ENCODE assay signal across 8 mouse cellular contexts in genomic region chr13:102537424-102538242, GRCm38 (mm10).
DNase-seq lines count a peak whose midpoint lies in the region; ATAC-seq and TF ChIP-seq lines count a peak whose summit lies in the region.

No protein-coding gene starts in this region.

- peak; percentile 22 for DNase-seq in right cerebral cortex, postnatal 4 days
- DNase-seq in right cerebral cortex, adult 2 months (ENCODE audit: low spot score in 2 of 2): no peak
- peak; percentile 86 for DNase-seq in embryonic facial prominence, embryonic 14.5 days (ENCODE audit: low spot score)
- DNase-seq in intestine, embryonic 14.5 days (ENCODE audit: low spot score): peak; percentile 67
- no peak for DNase-seq in liver, postnatal 0 days
- DNase-seq in stomach, postnatal 0 days (ENCODE audit: low spot score): peak; percentile 21
- no peak for DNase-seq in ovary, postnatal 10 days (ENCODE audit: low spot score)
- no peak for DNase-seq in c-Kit-positive CD71-positive TER-119-positive erythroid progenitor cells, embryonic 14.5 days (ENCODE audit: low spot score)

- WGBS in embryonic facial prominence, embryonic 14.5 days: 20% methylated on average over 19 of the region's 19 CpGs
- 14% methylated on average over 19 of the region's 19 CpGs for WGBS in intestine, embryonic 14.5 days
- 19% methylated on average over 19 of the region's 19 CpGs for WGBS in liver, postnatal 0 days (ENCODE audit: insufficient replicate concordance)
- WGBS in stomach, postnatal 0 days: 17% methylated on average over 19 of the region's 19 CpGs

- no peak for TF ChIP-seq CTCF in liver, postnatal 0 days (IDR thresholded peaks at IDR 0.05; ENCODE audit: low read depth)
- no peak for TF ChIP-seq CTCF in stomach, postnatal 0 days (IDR thresholded peaks at IDR 0.05; ENCODE audit: low read depth)

- peak overlapping the region; percentile 28; the same call in 1 of the 2 replicates for H3K27ac ChIP-seq in embryonic facial prominence, embryonic 14.5 days (replicated peaks; ENCODE audit: low read depth, low read length)
- peak overlapping the region; percentile 10 for H3K27ac ChIP-seq in intestine, embryonic 14.5 days (ENCODE audit: low read depth)
- H3K27ac ChIP-seq in liver, postnatal 0 days (ENCODE audit: low read depth): no peak overlapping the region
- H3K27ac ChIP-seq in stomach, postnatal 0 days (replicated peaks): peak overlapping the region; percentile 73

- H3K4me3 ChIP-seq in embryonic facial prominence, embryonic 14.5 days (ENCODE audit: low read depth, low read length): peak overlapping the region; percentile 10
- H3K4me3 ChIP-seq in intestine, embryonic 14.5 days (ENCODE audit: low read depth, low read length): peak overlapping the region; percentile 19; the same call in 1 of the 2 replicates
- peak overlapping the region; percentile 9; the same call in 1 of the 2 replicates for H3K4me3 ChIP-seq in liver, postnatal 0 days (ENCODE audit: low read depth, low read length)
- H3K4me3 ChIP-seq in stomach, postnatal 0 days (ENCODE audit: low read depth, low read length): peak overlapping the region; percentile 8; the same call in 1 of the 2 replicates

- peak overlapping the region; percentile 51 for H3K4me2 ChIP-seq in embryonic facial prominence, embryonic 14.5 days (ENCODE audit: low read depth, low read length)
- peak overlapping the region; percentile 46 for H3K4me2 ChIP-seq in intestine, embryonic 14.5 days (ENCODE audit: low read length)
- peak overlapping the region; percentile 53 for H3K4me2 ChIP-seq in liver, postnatal 0 days (ENCODE audit: low read depth, low read length)
- peak overlapping the region; percentile 34 for H3K4me2 ChIP-seq in stomach, postnatal 0 days (replicated peaks; ENCODE audit: low read depth)

- H3K9me3 ChIP-seq in embryonic facial prominence, embryonic 14.5 days (ENCODE audit: control insufficient read depth, low read length): no peaks in the 10 kb centered on the region; the same call in 1 of the 2 replicates
- no peaks in the 10 kb centered on the region for H3K9me3 ChIP-seq in intestine, embryonic 14.5 days (ENCODE audit: control insufficient read depth, low read length)
- H3K9me3 ChIP-seq in liver, postnatal 0 days (ENCODE audit: low read length): no peaks in the 10 kb centered on the region
- H3K9me3 ChIP-seq in stomach, postnatal 0 days (ENCODE audit: control insufficient read depth, low read length): no peaks in the 10 kb centered on the region

- TF ChIP-seq EP300 in liver, postnatal 0 days (IDR thresholded peaks at IDR 0.05; ENCODE audit: low read depth): no peak
- no peak for TF ChIP-seq EP300 in stomach, postnatal 0 days (optimal IDR thresholded peaks at IDR 0.05)

- H3K9ac ChIP-seq in embryonic facial prominence, embryonic 14.5 days (ENCODE audit: low read depth, low read length): peak overlapping the region; percentile 40; the same call in 1 of the 2 replicates
- H3K9ac ChIP-seq in intestine, embryonic 14.5 days (ENCODE audit: low read length): no peak overlapping the region; the same call in 1 of the 2 replicates
- no peak overlapping the region for H3K9ac ChIP-seq in liver, postnatal 0 days (replicated peaks)
- 0 out of 2 replicates have a peak overlapping the region, but pooled peaks have one; percentile 13 for H3K9ac ChIP-seq in stomach, postnatal 0 days (ENCODE audit: low read length)

- no peaks in the 10 kb centered on the region for H3K36me3 ChIP-seq in embryonic facial prominence, embryonic 14.5 days (ENCODE audit: control insufficient read depth, insufficient read depth, low read length)
- no peaks in the 10 kb centered on the region for H3K36me3 ChIP-seq in intestine, embryonic 14.5 days (ENCODE audit: control insufficient read depth, insufficient read depth, low read length)
- no peaks in the 10 kb centered on the region for H3K36me3 ChIP-seq in liver, postnatal 0 days (replicated peaks; ENCODE audit: insufficient read depth, low read length)
- H3K36me3 ChIP-seq in stomach, postnatal 0 days (ENCODE audit: control insufficient read depth, insufficient read depth, low read length): no peaks in the 10 kb centered on the region

- peaks cover 27% of the 10 kb centered on the region for H3K4me1 ChIP-seq in embryonic facial prominence, embryonic 14.5 days (ENCODE audit: control insufficient read depth, insufficient read depth, low read length)
- H3K4me1 ChIP-seq in intestine, embryonic 14.5 days (replicated peaks; ENCODE audit: control insufficient read depth, insufficient read depth, low read length): peaks cover 7% of the 10 kb centered on the region
- H3K4me1 ChIP-seq in liver, postnatal 0 days (ENCODE audit: insufficient read depth): no peaks in the 10 kb centered on the region
- no peaks in the 10 kb centered on the region for H3K4me1 ChIP-seq in stomach, postnatal 0 days (replicated peaks; ENCODE audit: control insufficient read depth, insufficient read depth)

- peak; percentile 57; the same call in 1 of the 2 replicates for ATAC-seq in embryonic facial prominence, embryonic 14.5 days (ENCODE audit: low read depth)
- ATAC-seq in intestine, embryonic 14.5 days (replicated peaks; ENCODE audit: low FRiP score, low TSS enrichment, low read depth): peak; percentile 58; the same call in 1 of the 2 replicates
- ATAC-seq in liver, postnatal 0 days: no peak
- peak; percentile 75; the same call in 1 of the 2 replicates for ATAC-seq in stomach, postnatal 0 days (ENCODE audit: low FRiP score, low TSS enrichment)

- H3K27me3 ChIP-seq in embryonic facial prominence, embryonic 14.5 days (replicated peaks; ENCODE audit: control insufficient read depth, insufficient read depth, low read length): no peaks in the 10 kb centered on the region
- no peaks in the 10 kb centered on the region for H3K27me3 ChIP-seq in intestine, embryonic 14.5 days (replicated peaks; ENCODE audit: control insufficient read depth, insufficient read depth, low read length)
- no peaks in the 10 kb centered on the region for H3K27me3 ChIP-seq in liver, postnatal 0 days (ENCODE audit: insufficient read depth, low read length)
- H3K27me3 ChIP-seq in stomach, postnatal 0 days (ENCODE audit: control insufficient read depth, insufficient read depth, low read length): no peaks in the 10 kb centered on the region

Comparison
In these comparisons a context has a peak if more than half of its experiments do, and no peak if none do; other contexts are left out.
1. DNase-seq: peak in right cerebral cortex, postnatal 4 days (single experiment), embryonic facial prominence, embryonic 14.5 days (single experiment), intestine, embryonic 14.5 days (single experiment) and stomach, postnatal 0 days (single experiment); none in right cerebral cortex, adult 2 months (0 of 2), liver, postnatal 0 days (single experiment), ovary, postnatal 10 days (single experiment) and c-Kit-positive CD71-positive TER-119-positive erythroid progenitor cells, embryonic 14.5 days (single experiment).
2. H3K9ac ChIP-seq: peak in embryonic facial prominence, embryonic 14.5 days (single experiment) and stomach, postnatal 0 days (single experiment); none in intestine, embryonic 14.5 days (single experiment) and liver, postnatal 0 days (single experiment).
3. Peak in every context shown above with its lines, with median percentiles within 50 percentile points of each other: H3K4me2 ChIP-seq and H3K4me3 ChIP-seq.